ENCODE assay signal across 9 mouse cellular contexts in the genomic region with DNA sequence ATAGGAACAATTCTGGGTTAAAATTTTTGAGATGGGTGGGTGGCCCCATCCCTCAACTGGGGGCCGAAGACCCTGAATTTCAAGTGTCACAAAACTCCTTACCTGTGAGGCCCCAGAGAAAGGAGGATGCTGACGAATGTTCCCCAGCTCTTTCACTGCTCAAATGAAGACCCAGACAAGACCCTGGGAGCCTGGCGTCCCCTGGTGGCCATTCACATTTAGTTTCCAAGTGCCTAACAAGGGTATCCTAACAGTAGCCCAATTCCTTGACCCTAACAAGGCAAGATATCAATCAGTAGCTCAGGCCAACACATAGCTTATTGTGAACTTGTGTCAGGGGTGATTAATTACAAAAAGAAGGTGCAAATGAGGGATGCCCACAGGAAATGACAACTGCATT.
DNase-seq lines count a peak whose midpoint lies in the region; ATAC-seq and TF ChIP-seq lines count a peak whose summit lies in the region.
"Had no signal": no experiment of that assay in that cellular context is flagged by ENCODE, and none has a peak within 500 bp of the region (broad histone marks: within the 10 kb centered on the region; RNA-seq: fewer than 3 reads in every experiment).

No protein-coding gene starts in this region.

- no peak overlapping the region for H3K9ac ChIP-seq in intestine, postnatal 0 days (ENCODE audit: low read depth, low read length)
- no peak overlapping the region for H3K9ac ChIP-seq in intestine, embryonic 16.5 days (ENCODE audit: low read depth, low read length)
- H3K9ac ChIP-seq in CH12.LX (ENCODE audit: insufficient read depth, low read depth), result no peak overlapping the region
- H3K9ac ChIP-seq: embryonic facial prominence, embryonic 12.5 days had no signal

- no peaks in the 10 kb centered on the region for H3K9me3 ChIP-seq in intestine, postnatal 0 days (ENCODE audit: control insufficient read depth)
- H3K9me3 ChIP-seq in intestine, embryonic 16.5 days (ENCODE audit: control insufficient read depth, low read length), result no peaks in the 10 kb centered on the region
- H3K9me3 ChIP-seq in CH12.LX (replicated peaks; ENCODE audit: low read length), result no peaks in the 10 kb centered on the region
- H3K9me3 ChIP-seq: embryonic facial prominence, embryonic 12.5 days had no signal

- H3K4me1 ChIP-seq in intestine, postnatal 0 days (replicated peaks; ENCODE audit: control insufficient read depth, insufficient read depth, low read length), result no peaks in the 10 kb centered on the region
- no peaks in the 10 kb centered on the region for H3K4me1 ChIP-seq in intestine, embryonic 16.5 days (ENCODE audit: control insufficient read depth, insufficient read depth, low read length)
- no peaks in the 10 kb centered on the region for H3K4me1 ChIP-seq in CH12.LX (ENCODE audit: control insufficient read depth in 1 of 2, insufficient read depth in 2 of 2)
- H3K4me1 ChIP-seq: embryonic facial prominence, embryonic 12.5 days had no signal

- TF ChIP-seq POLR2A in CH12.LX (IDR thresholded peaks at IDR 0.05; ENCODE audit: low read depth, low read length), result no peak

- H3K36me3 ChIP-seq in intestine, postnatal 0 days (ENCODE audit: control insufficient read depth, insufficient read depth), result no peaks in the 10 kb centered on the region
- no peaks in the 10 kb centered on the region for H3K36me3 ChIP-seq in intestine, embryonic 16.5 days (ENCODE audit: control insufficient read depth, insufficient read depth, low read length)
- no peaks in the 10 kb centered on the region for H3K36me3 ChIP-seq in CH12.LX (replicated peaks in 1 of 2; ENCODE audit: control insufficient read depth in 1 of 2, insufficient read depth in 1 of 2, low read length in 1 of 2)
- H3K36me3 ChIP-seq: embryonic facial prominence, embryonic 12.5 days had no signal

- TF ChIP-seq RAD21 in CH12.LX (IDR thresholded peaks at IDR 0.05; ENCODE audit: low read depth, low read length), result peak; percentile 64

- no peaks in the 10 kb centered on the region for H3K79me2 ChIP-seq in CH12.LX (replicated peaks; ENCODE audit: control insufficient read depth, extremely low read depth, insufficient read depth, poor library complexity, severe bottlenecking)

- H3K27ac ChIP-seq in intestine, postnatal 0 days (ENCODE audit: low read depth, low read length), result no peak overlapping the region
- no peak overlapping the region for H3K27ac ChIP-seq in intestine, embryonic 16.5 days (ENCODE audit: low read length)
- H3K27ac ChIP-seq in CH12.LX (ENCODE audit: insufficient read depth, low read depth), result no peak overlapping the region
- H3K27ac ChIP-seq: embryonic facial prominence, embryonic 12.5 days had no signal

- 31% methylated on average over 3 of the region's 3 CpGs for WGBS in intestine, postnatal 0 days
- WGBS in intestine, embryonic 16.5 days, result 37% methylated on average over 3 of the region's 3 CpGs

- no peak for ATAC-seq in intestine, postnatal 0 days
- ATAC-seq in intestine, embryonic 16.5 days, result no peak

- no peak overlapping the region for H3K4me3 ChIP-seq in intestine, postnatal 0 days (ENCODE audit: low read depth, low read length)
- H3K4me3 ChIP-seq in intestine, embryonic 16.5 days (ENCODE audit: low read length), result no peak overlapping the region
- H3K4me3 ChIP-seq in CH12.LX (replicated peaks in 1 of 3; ENCODE audit: low read depth in 2 of 3, low read length in 2 of 3, poor library complexity in 1 of 3), result no peak overlapping the region
- H3K4me3 ChIP-seq: embryonic facial prominence, embryonic 12.5 days had no signal

- H3K27me3 ChIP-seq in intestine, postnatal 0 days (replicated peaks; ENCODE audit: control insufficient read depth, insufficient read depth, low read length), result no peaks in the 10 kb centered on the region
- no peaks in the 10 kb centered on the region for H3K27me3 ChIP-seq in intestine, embryonic 16.5 days (replicated peaks; ENCODE audit: control insufficient read depth, insufficient read depth, low read length)
- H3K27me3 ChIP-seq in CH12.LX (replicated peaks), result peaks cover 54% of the 10 kb centered on the region
- H3K27me3 ChIP-seq: embryonic facial prominence, embryonic 12.5 days had no signal

- peak; percentile 25 for DNase-seq in CH12.LX (ENCODE audit: extremely low read depth)
- peak; percentile 7 to 57 for DNase-seq in adrenal gland, adult (ENCODE audit: inconsistent age in 2 of 2, low spot score in 1 of 2)
- DNase-seq in embryo, embryonic 10.5 days (ENCODE audit: low spot score), result peak; percentile 79
- peak; percentile 32 for DNase-seq in kidney, postnatal 14 days
- peak; percentile 83 for DNase-seq in retina, embryonic 14.5 days (ENCODE audit: low spot score)
- DNase-seq in urinary bladder, adult 2 months (ENCODE audit: low spot score), result no peak

- in situ Hi-C loops in CH12.LX (cut with MboI; ENCODE audit: low pct_ligation_motif_present, low pct_unique_long_range_greater_than_20kb, low sequenced_read_pairs), result no loop called here

- dilution Hi-C loops in CH12.LX (cut with MboI; ENCODE audit: extremely low pct_ligation_motif_present, extremely low pct_unique_long_range_greater_than_20kb, low sequenced_read_pairs), result no loop called here

- TF ChIP-seq CTCF in intestine, postnatal 0 days (IDR thresholded peaks at IDR 0.05; ENCODE audit: low read depth), result peak; percentile 79
- TF ChIP-seq CTCF in CH12.LX (conservative IDR thresholded peaks at IDR 0.05 in 1 of 2, IDR thresholded peaks at IDR 0.05 in 1 of 2; ENCODE audit: low read depth in 2 of 2, low read length in 2 of 2), result peak; percentile 67 to 73

- H3K4me2 ChIP-seq in intestine, postnatal 0 days (replicated peaks; ENCODE audit: low read depth), result no peak overlapping the region
- H3K4me2 ChIP-seq in intestine, embryonic 16.5 days (ENCODE audit: low read depth, low read length), result no peak overlapping the region
- no peak overlapping the region for H3K4me2 ChIP-seq in CH12.LX (ENCODE audit: insufficient read depth, low read depth, poor library complexity, severe bottlenecking)
- H3K4me2 ChIP-seq: embryonic facial prominence, embryonic 12.5 days had no signal

- TF ChIP-seq EP300 in CH12.LX (IDR thresholded peaks at IDR 0.05; ENCODE audit: low read length), result no peak

TF ChIP-seq in CH12.LX, 34 proteins besides CTCF, POLR2A, EP300 and RAD21:
- TF ChIP-seq NRF1 (IDR thresholded peaks at IDR 0.05; ENCODE audit: low read depth, low read length) (no peak), SMC3 (IDR thresholded peaks at IDR 0.05; ENCODE audit: low read depth, low read length) (peak; percentile 63)
